Mouse (Mus musculus) heart, adult 2 months (tissue): Measurements from ENCODE around the gene Rps29.

Experiments used
- EP300 ChIP-seq: fragments of 200-500 bp; IDR thresholded peaks from 2 replicates; pipeline ENCODE4 v1.6.1; 2011; ENCODE audit warnings: low read depth, low read length, control low read depth; ENCODE audit not compliant: insufficient read depth
- POLR2A ChIP-seq: fragments of 200-500 bp; IDR thresholded peaks from 2 replicates; pipeline ENCODE4 v1.6.1; 2011; ENCODE audit warnings: mild to moderate bottlenecking, low read depth, low read length, control low read depth; ENCODE audit not compliant: insufficient read depth

DNA sequence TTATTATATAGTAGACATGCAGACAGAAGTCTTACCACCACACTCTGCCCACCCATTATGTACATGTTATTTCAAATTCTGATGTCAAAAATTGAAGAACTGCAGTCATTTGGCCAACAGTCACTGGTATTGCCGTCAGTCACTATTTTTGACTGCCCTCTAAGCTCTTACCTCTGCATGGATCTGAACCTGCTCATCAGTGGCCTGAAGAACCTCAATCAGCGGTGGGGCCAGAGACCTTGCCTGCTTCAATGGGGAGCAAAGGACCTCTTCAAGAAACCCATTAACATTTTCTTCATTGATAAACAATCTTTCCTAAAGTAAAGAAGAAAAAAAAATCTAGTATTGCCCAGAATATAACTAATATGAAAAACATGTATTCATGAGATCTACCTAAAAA, 33.7 kb upstream of the Rps29 start:
- TF ChIP-seq EP300, result no peak
- TF ChIP-seq POLR2A, result no peak
